Mouse (Mus musculus): Measurements from ENCODE around the gene Cdkn2aipnl. TPM values are rescaled to one million over a fixed set of nuclear protein-coding genes. Genes with fewer than 3 reads are reported as not detected.

Cdkn2aipnl gene
- total and polyA plus RNA-seq, 2 experiments from 2014 or later: 95.5 to 121 TPM

DNA sequence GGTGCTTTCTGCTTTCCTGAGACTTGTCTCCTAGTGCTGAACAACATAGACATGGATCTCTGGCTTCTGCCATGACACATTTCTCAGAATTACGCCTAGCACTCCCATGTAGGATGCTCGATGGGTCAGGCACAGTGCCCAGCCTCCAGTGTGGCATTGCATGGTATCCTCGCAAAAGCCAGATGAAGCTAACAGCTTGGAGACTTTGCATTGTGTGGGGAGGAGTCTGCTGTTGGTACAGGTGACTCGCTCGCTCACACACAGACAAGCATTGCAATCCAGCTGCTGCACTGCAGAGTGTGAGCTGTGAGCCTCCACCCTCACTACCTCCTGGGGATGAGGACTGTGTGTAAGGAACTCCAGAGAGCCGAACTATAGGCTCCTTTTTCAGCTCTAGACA lies 21.3 kb upstream of the Cdkn2aipnl start:
- H3K27ac ChIP-seq (ENCODE audit: low read depth, low read length): no peak overlapping the region
- H3K9ac ChIP-seq: no peak overlapping the region
- peak; percentile 29 for DNase-seq
- no peak overlapping the region for H3K4me3 ChIP-seq (ENCODE audit: low read depth, low read length)
- no peaks in the 10 kb centered on the region for H3K36me3 ChIP-seq (ENCODE audit: insufficient read depth)
- H3K9me3 ChIP-seq (ENCODE audit: low read length): no peaks in the 10 kb centered on the region
- no peak overlapping the region for H3K4me2 ChIP-seq (ENCODE audit: low read depth)
- 66% methylated on average over 6 of the region's 6 CpGs for WGBS
- ATAC-seq: no peak
- no peaks in the 10 kb centered on the region for H3K4me1 ChIP-seq (ENCODE audit: insufficient read depth)
- TF ChIP-seq CTCF (IDR thresholded peaks at IDR 0.05; ENCODE audit: low read depth): no peak
- no peaks in the 10 kb centered on the region for H3K27me3 ChIP-seq (ENCODE audit: insufficient read depth, low read length)

DNA sequence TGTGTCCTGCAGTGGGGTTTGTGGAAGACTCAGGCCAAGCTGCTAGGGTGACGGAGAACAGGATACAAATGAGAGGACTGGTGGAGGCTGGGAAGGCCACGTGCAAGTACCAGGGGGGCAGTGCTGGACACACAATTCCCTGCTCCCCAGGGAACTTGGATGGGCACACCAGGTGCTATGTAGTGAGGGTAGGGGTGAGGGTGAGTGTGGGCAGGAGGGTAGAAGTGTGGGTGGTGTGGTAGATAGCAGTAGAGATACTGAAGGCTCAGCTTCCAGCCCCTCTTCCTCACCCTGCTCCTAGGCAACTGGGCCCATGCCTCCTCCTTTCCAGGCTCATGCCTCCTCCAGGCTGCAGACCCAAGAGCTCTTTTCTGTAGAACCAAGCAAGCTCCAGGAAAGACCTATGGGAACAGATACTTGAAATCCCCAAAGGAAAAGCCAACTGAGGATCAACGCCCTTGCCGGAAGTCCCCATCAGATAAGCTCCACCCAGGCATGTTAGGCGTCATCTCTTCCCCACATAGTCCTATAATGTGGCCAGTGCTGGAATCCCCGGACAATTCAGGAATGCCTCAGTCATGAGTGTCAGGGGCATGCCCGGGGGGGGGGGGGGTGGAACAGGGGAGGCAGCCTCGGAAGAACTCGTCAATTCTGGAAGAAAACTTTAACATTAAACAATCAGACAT lies 18.2 kb upstream of the Cdkn2aipnl start:
- no peak overlapping the region for H3K4me2 ChIP-seq (ENCODE audit: low read depth)
- H3K4me1 ChIP-seq (ENCODE audit: insufficient read depth): no peaks in the 10 kb centered on the region
- 84% methylated on average over 9 of the region's 9 CpGs for WGBS
- H3K9ac ChIP-seq: no peak overlapping the region
- TF ChIP-seq CTCF (IDR thresholded peaks at IDR 0.05; ENCODE audit: low read depth): no peak
- no peak overlapping the region for H3K27ac ChIP-seq (ENCODE audit: low read depth, low read length)
- H3K4me3 ChIP-seq (ENCODE audit: low read depth, low read length): no peak overlapping the region
- H3K27me3 ChIP-seq (ENCODE audit: insufficient read depth, low read length): no peaks in the 10 kb centered on the region
- no peaks in the 10 kb centered on the region for H3K9me3 ChIP-seq (ENCODE audit: low read length)
- ATAC-seq: no peak
- DNase-seq: no peak
- no peaks in the 10 kb centered on the region for H3K36me3 ChIP-seq (ENCODE audit: insufficient read depth)

DNA sequence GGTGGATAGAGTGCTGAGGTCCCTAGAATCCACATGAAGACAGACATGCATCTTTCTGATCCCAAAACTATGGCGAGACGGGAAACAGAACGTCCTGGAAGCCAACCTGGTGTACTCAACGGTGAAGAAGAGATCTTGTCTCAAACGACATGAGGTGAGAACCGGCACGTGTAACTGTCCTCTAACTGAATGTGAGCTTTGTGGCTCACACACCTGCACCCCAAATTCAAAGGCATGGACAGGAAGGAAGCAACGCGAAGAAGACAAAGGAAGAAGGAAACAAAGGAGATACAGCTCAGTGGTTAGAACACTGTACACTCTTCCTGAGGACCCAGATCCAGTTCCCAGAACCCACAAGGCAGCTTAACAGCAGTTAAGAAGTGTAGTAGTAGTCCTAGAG lies 17.5 kb upstream of the Cdkn2aipnl start:
- Histone ChIP-seq H3K4me2 (ENCODE audit: low read depth) (no peak overlapping the region), H3K4me1 (ENCODE audit: insufficient read depth) (no peaks in the 10 kb centered on the region), H3K9ac (no peak overlapping the region), H3K27me3 (ENCODE audit: insufficient read depth, low read length) (no peaks in the 10 kb centered on the region), H3K9me3 (ENCODE audit: low read length) (no peaks in the 10 kb centered on the region), H3K4me3 (ENCODE audit: low read depth, low read length) (no peak overlapping the region), H3K27ac (ENCODE audit: low read depth, low read length) (no peak overlapping the region), H3K36me3 (ENCODE audit: insufficient read depth) (no peaks in the 10 kb centered on the region)
- WGBS: 91% methylated on average over 9 of the region's 9 CpGs
- DNase-seq (no peak), ATAC-seq (no peak)
- TF ChIP-seq CTCF (IDR thresholded peaks at IDR 0.05; ENCODE audit: low read depth): no peak

DNA sequence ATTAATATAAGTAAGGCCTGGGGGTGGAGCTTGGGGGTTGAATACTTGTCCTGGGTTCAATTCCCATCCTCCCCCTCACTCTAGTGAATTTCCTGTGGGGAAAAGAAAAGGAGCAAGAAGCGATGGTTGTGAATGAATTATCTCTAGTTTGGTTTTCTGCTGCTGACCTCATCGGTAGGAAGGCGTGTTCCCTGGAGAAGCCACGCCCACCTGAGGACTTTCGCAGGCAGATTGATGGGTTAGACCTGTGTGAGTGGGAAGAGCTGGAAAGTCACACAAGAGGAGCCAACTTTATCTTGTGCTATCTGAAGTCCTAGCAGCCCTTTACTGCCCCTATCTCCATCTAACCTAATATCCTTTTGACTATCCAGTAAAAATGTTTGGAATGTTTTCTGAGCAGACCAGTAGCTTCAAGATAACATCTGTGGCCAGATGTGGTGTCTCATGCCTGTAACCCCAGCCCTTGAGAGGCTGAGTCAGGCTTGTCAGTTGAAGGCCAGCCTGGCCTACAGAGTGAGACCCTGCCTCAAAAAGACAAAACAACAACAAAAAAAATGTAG lies 15.5 kb upstream of the Cdkn2aipnl start:
- no peak overlapping the region for H3K4me3 ChIP-seq (ENCODE audit: low read depth, low read length)
- no peaks in the 10 kb centered on the region for H3K36me3 ChIP-seq (ENCODE audit: insufficient read depth)
- no peaks in the 10 kb centered on the region for H3K9me3 ChIP-seq (ENCODE audit: low read length)
- ATAC-seq (no peak), DNase-seq (no peak)
- no peak overlapping the region for H3K4me2 ChIP-seq (ENCODE audit: low read depth)
- H3K9ac ChIP-seq: no peak overlapping the region
- H3K27ac ChIP-seq (ENCODE audit: low read depth, low read length): no peak overlapping the region
- no peaks in the 10 kb centered on the region for H3K27me3 ChIP-seq (ENCODE audit: insufficient read depth, low read length)
- TF ChIP-seq CTCF (IDR thresholded peaks at IDR 0.05; ENCODE audit: low read depth): no peak
- no peaks in the 10 kb centered on the region for H3K4me1 ChIP-seq (ENCODE audit: insufficient read depth)
- WGBS: 62% methylated on average over 5 of the region's 5 CpGs

DNA sequence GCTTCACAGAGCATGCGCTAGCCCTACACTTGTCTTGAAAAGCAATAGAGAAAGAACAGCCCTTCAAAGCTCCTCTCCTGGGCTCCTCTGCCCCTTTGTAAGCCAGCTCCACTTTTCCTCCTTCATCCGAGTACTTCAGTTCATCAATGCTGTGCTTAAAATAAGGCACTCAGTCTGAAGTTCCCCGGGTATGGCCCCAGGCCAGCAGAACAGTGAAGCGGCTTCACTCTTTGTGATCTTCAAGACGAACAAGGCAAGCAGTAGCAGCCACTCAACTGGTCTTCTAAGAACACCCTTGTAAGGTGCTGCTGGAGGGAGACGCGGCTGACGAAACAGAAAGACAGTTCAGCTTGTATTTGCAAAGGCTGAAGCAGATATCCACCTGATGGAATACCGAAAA lies 11.3 kb upstream of the Cdkn2aipnl start:
- WGBS: 67% methylated on average over 9 of the region's 9 CpGs
- Histone ChIP-seq H3K27me3 (ENCODE audit: insufficient read depth, low read length) (no peaks in the 10 kb centered on the region), H3K4me3 (ENCODE audit: low read depth, low read length) (no peak overlapping the region), H3K27ac (ENCODE audit: low read depth, low read length) (no peak overlapping the region), H3K9me3 (ENCODE audit: low read length) (no peaks in the 10 kb centered on the region), H3K9ac (no peak overlapping the region), H3K36me3 (ENCODE audit: insufficient read depth) (no peaks in the 10 kb centered on the region), H3K4me2 (ENCODE audit: low read depth) (no peak overlapping the region), H3K4me1 (ENCODE audit: insufficient read depth) (no peaks in the 10 kb centered on the region)
- DNase-seq (no peak), ATAC-seq (no peak)
- TF ChIP-seq CTCF (IDR thresholded peaks at IDR 0.05; ENCODE audit: low read depth): no peak

DNA sequence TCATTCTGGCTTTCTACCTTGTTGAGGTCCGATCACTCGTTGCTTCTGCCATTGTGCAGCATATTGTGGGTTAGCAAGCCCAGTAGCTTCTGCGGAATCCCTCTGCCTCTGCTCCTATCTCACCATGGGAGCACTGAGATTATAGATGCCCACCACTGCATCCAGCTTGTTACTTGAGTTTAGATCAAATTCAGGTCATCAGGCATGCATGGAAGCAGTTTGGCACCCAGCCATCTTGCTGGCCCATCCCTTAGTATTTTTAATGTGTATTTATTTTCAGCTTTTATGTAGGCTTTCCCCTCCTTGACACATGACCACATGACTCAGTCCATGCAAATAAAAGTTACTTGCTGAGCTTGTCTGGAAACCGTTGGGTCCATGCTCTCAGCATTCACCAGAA lies 9.7 kb upstream of the Cdkn2aipnl start:
- DNase-seq (no peak), ATAC-seq (no peak)
- Histone ChIP-seq H3K4me1 (ENCODE audit: insufficient read depth) (no peaks in the 10 kb centered on the region), H3K9ac (no peak overlapping the region), H3K4me3 (ENCODE audit: low read depth, low read length) (no peak overlapping the region), H3K27ac (ENCODE audit: low read depth, low read length) (no peak overlapping the region), H3K27me3 (ENCODE audit: insufficient read depth, low read length) (no peaks in the 10 kb centered on the region), H3K36me3 (ENCODE audit: insufficient read depth) (no peaks in the 10 kb centered on the region), H3K9me3 (ENCODE audit: low read length) (no peaks in the 10 kb centered on the region), H3K4me2 (ENCODE audit: low read depth) (no peak overlapping the region)
- TF ChIP-seq CTCF (IDR thresholded peaks at IDR 0.05; ENCODE audit: low read depth): no peak
- WGBS: 86% methylated on average over 4 of the region's 4 CpGs

DNA sequence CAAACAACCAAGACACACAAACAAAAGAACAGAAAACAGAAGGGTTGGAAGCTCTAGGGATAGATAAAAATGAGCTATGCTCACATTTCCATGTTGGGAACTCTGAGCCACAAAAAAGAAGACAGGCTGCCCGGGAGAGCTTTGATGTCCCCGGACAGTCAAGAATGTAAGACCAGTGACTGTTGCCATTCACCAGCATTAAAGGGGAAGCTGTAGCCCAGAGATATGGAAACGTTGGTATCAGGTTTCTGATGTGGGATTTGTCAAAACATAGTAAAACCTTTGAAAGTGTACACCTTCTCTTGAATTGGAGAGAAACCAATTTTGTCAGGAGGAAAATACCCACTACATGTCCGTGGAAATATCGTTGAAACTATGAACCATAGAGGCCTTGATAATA lies 8.0 kb upstream of the Cdkn2aipnl start:
- WGBS: 91% methylated on average over 5 of the region's 5 CpGs
- H3K9ac ChIP-seq: no peak overlapping the region
- no peaks in the 10 kb centered on the region for H3K27me3 ChIP-seq (ENCODE audit: insufficient read depth, low read length)
- DNase-seq (no peak), ATAC-seq (no peak)
- no peak overlapping the region for H3K4me2 ChIP-seq (ENCODE audit: low read depth)
- TF ChIP-seq CTCF (IDR thresholded peaks at IDR 0.05; ENCODE audit: low read depth): no peak
- no peaks in the 10 kb centered on the region for H3K36me3 ChIP-seq (ENCODE audit: insufficient read depth)
- H3K27ac ChIP-seq (ENCODE audit: low read depth, low read length): no peak overlapping the region
- H3K4me3 ChIP-seq (ENCODE audit: low read depth, low read length): no peak overlapping the region
- H3K4me1 ChIP-seq (ENCODE audit: insufficient read depth): no peaks in the 10 kb centered on the region
- no peaks in the 10 kb centered on the region for H3K9me3 ChIP-seq (ENCODE audit: low read length)
